Mouse (Mus musculus) megakaryocyte progenitor cell, adult 5-6 weeks (primary cell): ENCODE data around the gene Cdsn. TPM values are rescaled to one million over a fixed set of nuclear protein-coding genes. Genes with fewer than 3 reads are reported as not detected.

Experiments
- ATAC-seq: replicated peaks from 2 replicates; pipeline ENCODE4 v1.8.0; 2016; ENCODE audit warnings: mild to moderate bottlenecking, moderate TSS enrichment, inconsistent platforms; ENCODE audit not compliant: poor library complexity
- total RNA-seq, 2 experiments: library from RNA; stranded (forward) in 1 of 2; stranded (reverse) in 1 of 2; fragments of 157-497, 149-512 nt in 1 of 2; fragments of 200-1000 nt in 1 of 2; gene quantifications; 2 replicates each; pipeline versions ENCODE4 v1.2.3 to v1.2.4; 2015 to 2017

Cdsn gene
- total RNA-seq, 2 experiments from 2014 or later = not detected

DNA sequence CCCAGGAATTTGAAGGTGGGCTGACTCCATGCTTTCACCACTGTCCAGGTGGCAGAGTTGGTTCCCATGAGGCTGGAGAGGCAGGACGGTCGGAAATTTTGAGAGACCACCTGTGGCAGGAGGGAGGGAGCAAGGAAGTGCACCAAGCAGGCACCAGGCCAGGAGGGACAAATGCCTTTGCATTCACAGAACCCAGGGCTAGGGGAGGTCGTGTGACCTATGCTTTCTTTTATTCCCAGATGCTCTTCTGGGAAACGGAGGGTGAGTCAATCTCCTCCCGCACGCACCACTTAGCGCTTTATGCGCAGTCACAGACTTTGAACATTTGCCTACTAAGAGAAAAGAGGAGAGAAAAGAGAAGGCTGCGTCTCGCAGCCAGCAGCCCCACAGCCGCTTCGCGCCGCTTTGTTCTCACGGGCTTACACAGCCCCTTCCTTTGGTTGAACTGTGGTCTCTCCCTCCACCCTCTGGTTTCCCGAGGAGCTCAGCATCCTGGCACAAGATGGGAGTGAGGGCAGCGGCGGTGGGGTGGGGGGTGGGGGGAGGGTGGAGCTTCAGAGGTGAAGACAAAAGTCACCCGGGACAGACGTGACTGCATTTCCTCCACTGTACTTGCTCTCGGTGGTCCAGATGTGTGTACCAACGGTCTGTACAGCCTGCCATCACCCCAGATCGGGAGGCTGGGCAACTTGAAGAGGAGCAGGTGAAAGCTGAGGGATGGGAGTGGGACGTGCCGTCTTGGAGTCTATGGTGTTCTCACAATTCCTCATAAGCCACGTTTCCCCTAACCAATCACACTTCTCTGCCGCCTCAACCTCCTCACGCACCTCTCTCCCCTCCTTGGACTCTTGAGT is 17.4 kb downstream of the Cdsn start:
- ATAC-seq = no peak

GRCm38 (mm10) chr17:35570836-35571235 is 18.9 kb downstream of the Cdsn start:
- ATAC-seq = no peak

GRCm38 (mm10) chr17:35571477-35571876 is 19.5 kb downstream of the Cdsn start:
- ATAC-seq = no peak

- peak; percentile 98 for ATAC-seq
Measured at GRCm38 (mm10) chr17:35578211-35578610, 26.3 kb downstream of the Cdsn start.

- ATAC-seq = no peak
Measured at GRCm38 (mm10) chr17:35582900-35583299, 31.0 kb downstream of the Cdsn start.

GRCm38 (mm10) chr17:35584330-35584937 is 32.5 kb downstream of the Cdsn start:
- ATAC-seq = peak; percentile 89

GRCm38 (mm10) chr17:35587291-35587690 is 35.4 kb downstream of the Cdsn start:
- no peak for ATAC-seq

DNA sequence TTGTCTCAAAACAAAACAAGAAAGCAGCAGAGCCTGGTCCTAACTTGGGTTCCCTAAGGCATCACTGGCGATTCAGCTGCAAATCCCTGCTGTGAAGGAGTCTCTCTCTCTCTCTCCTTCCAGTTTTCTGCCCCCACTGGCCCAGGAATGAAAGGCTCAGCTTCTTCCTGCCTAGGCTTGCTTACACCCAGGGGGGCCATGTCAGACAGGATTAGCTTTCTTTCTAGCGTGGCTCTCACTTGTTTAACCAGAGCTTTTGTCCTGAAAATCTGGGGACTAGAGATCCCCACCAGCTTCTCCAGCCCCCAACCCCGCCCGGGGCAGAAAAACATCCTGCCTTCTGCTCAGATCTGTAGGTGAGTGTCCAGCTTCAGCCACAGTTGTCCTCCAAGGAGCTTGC is 36.5 kb downstream of the Cdsn start:
- ATAC-seq = no peak

DNA sequence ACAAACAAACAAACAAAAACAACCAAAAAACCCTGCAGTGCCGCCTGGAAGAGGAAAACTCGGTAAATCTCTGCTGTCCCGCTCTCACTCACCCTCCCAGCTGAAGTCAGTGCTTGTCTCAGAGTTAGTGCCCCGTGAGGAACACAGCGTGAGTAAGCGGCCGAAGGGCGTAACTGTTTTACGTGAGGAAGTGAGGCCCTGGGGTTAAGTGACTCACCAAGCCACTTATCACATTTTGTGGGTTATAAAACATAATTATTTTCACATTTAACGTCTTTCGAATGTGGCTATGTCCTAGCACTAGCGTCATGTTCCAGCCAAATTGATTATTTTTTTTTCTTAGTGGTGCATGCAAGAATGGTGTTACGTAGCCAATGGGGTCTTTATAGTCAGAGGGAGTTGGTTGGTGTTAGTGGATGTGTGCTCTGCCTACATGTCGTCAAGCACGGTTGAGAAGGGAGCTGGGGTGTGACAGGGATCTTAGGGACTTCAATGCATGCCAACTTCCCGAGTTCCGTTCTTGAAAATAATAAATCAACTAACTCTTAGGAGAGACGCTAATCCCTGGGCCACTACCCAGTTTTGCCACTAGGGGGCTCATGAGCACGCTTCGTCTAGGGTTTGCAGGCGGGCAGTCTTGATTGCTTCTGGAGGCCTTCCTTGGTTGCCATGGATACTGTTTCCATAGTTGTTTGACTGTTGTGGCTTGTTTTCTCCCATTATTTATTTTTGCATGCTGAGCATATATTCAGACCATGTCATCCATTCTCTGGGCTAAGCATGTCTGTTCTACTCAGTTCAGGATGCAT is 38.7 kb downstream of the Cdsn start:
- peak; percentile 84 for ATAC-seq

DNA sequence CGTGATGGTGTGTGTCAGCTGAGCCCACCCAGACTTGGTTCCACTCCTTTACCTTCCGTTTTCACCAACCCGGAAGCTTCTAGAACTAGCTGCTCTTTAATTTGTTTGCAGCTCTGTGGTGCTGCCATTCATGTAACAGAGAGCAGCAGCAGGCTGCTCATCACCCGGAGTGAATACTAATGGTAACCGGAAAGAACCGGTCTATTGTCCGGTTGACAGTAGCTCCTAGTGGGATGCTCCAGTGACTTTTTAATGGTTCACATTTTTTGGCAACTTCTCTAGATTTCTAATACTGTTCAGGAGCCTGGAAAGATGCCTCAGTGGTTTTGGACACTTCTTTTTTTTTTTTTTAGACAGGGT is 39.3 kb downstream of the Cdsn start:
- ATAC-seq = no peak

DNA sequence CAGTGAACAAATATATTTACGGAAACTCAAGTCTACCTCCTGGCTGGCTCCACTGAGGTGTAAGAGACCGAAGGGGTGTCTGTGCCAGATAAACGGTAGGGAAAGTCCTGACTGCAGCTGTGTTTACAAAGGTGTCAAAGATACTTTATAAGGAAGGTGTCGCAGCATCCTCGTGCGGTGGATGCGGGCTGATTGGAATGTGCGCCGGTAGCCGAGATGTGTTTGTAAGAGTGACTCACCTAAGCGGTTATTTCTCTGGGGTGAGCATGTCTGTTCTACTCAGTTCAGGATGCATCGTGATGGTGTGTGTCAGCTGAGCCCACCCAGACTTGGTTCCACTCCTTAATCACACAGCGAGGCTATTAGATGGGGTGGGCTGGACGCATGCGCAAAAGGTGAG is 39.8 kb downstream of the Cdsn start:
- no peak for ATAC-seq

- ATAC-seq = no peak
Measured at GRCm38 (mm10) chr17:35592131-35592530, 40.2 kb downstream of the Cdsn start.

DNA sequence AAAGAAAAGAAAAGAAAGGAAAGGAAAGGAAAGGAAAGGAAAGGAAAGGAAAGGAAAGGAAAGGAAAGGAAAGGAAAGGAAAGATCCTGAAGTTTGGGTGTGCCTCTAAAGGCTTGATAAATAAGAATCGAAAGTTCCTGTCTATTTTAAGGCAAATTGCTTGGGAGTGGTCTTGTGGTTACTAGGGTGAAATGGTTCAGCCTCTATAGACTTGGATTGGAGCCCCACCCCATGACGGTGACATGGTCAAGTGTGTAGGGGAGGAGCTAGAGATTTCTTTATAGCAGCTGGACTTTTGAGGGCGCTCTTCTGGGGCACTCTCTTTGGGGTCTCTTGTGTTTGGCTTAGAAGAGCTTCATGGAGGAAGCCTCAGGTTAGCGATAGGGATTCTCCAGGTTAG is 41.9 kb downstream of the Cdsn start:
- no peak for ATAC-seq

- ATAC-seq = no peak
Measured at GRCm38 (mm10) chr17:35594456-35594855, 42.5 kb downstream of the Cdsn start.

GRCm38 (mm10) chr17:35597399-35597798 is 45.5 kb downstream of the Cdsn start:
- no peak for ATAC-seq

GRCm38 (mm10) chr17:35601249-35601648 is 49.3 kb downstream of the Cdsn start, which contains the start of gene Sfta2:
TSS of gene Sfta2 (plus strand) at chr17:35601549.
- ATAC-seq = no peak

DNA sequence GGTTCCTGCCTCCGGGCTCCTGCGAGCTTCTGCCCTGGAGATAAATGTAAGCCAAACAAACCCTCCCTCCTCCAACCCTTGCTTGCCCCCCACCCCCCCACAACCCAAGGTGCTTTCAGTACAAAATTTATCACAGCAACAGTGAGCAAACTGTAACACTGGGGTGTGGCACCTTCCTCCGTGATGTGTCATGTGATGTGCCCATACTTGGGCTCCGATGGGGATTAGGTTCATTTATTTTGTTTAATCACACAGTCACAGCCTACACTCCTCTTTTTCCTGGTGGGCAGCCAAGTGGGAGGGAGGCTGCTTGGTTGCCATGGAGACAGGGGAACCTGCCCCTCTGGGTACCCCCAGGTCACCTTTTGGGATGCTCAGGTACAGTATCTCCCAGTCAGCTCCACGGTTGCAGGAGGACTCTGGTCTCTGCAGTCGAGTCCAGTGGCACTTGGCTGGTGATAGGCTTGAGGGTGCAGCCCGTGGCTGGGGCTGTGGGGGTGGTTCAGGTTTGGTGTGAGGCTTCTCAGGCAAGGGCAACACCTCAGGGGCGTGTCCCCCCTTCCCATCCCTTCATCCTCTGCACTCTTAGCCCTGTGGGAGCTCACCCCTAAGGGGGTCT is 49.9 kb downstream of the Cdsn start:
- ATAC-seq = no peak
